Mouse (Mus musculus) spleen, postnatal 14 days (tissue): Measurements from ENCODE around the gene Gm49387.
"Not testable (repeated sequence)": the region's sequence is repeated elsewhere in the genome, so short reads cannot be mapped to it uniquely, and the experiment has no call there.

ENCODE experiments used
- DNase-seq, 2 experiments: peaks; one replicate each; pipeline ENCODE4 v3.0.0; 2021 to 2022; ENCODE audit warnings: low spot score in 2 of 2

The Gm49387 gene

GRCm38 (mm10) chr14:31641506-31642155 lies 953 bp upstream of the Gm49387 start:
- DNase-seq: no peak

GRCm38 (mm10) chr14:31640890-31641505 lies 320 bp upstream of the Gm49387 start, which contains the start of the genes Btd and Hacl1:
Gene Btd (plus strand): TSS chr14:31641028.
Gene Hacl1 (minus strand): TSS chr14:31641286.
- DNase-seq: peak; percentile 68 to 79

GRCm38 (mm10) chr14:31630677-31631076 lies 10.0 kb downstream of the Gm49387 start:
- DNase-seq: no peak

GRCm38 (mm10) chr14:31622748-31623147 lies 17.9 kb downstream of the Gm49387 start:
- DNase-seq: no peak

DNA sequence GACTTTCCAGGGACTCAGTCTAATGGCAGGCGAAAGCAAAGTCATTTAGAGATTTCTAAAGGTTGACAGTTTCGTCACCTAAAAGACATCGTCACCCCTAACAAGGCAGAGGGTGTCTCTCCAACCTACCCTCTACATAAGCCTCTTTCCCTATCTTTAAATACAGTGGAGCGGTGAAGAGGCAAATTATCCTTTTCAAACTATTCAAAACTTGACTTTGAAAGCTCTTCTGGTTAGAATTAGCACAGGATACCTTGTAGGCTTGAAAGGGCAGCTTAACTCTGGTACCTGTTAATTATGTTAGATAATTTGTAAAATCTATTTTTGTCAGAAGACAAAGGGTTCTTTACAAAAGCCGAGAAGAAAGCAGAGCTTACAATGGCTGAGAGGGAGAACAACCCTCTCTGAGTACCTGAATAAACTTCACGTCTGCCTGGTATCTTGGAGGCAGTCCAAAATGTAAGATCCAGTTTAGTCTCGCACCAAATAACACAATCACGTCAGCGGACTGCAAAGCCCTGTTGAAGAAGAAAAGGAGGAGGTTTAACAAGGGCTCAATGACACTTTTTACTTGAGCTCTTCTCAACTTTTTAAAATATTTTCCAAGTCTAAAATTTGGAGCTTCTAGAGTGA lies 20.0 kb downstream of the Gm49387 start:
- DNase-seq: no peak

DNA sequence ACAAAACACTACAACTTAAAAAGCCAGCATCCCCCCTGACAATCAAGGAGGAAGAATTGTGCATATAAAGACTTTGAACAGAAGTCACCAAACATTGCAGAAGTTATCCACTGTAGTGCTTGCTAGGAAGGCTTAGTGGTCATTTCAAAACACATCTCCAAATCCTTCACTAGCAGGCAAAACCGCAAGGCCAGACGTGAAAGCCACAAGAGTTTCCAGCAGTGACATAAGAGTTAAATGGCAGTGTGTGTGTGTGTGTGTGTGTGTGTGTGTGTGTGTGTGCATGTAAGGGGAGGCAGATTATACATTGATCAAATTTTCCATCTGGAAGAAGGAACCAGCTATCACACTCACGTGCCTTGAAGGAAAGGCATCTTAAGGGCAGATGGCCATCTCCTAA lies 22.7 kb downstream of the Gm49387 start:
- no peak for DNase-seq

GRCm38 (mm10) chr14:31617204-31617603 lies 23.5 kb downstream of the Gm49387 start:
- DNase-seq: no peak

DNA sequence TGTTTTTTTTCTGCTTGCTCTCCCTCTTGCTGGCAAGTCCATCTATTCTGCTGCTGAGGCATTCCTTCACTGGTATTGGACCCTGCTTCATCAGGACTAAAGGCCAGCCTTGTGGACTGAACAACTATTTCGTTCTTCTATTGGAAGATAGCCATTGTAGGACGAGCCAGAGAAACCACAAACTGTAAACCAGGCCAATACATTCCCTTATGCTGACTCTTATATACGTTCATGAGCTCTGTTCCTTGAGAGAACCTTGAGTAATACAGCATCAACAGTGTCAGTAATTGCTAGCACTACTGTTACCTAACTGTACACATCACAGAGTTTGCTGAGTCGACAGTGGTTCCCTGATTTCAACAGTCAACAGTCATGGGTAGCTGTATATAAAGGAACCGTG lies 27.0 kb downstream of the Gm49387 start:
- no peak for DNase-seq

- DNase-seq: no peak
These were observed 28.7 kb downstream of the Gm49387 start for GRCm38 (mm10) chr14:31611986-31612385.

GRCm38 (mm10) chr14:31605514-31605913 lies 35.2 kb downstream of the Gm49387 start:
- DNase-seq: no peak

GRCm38 (mm10) chr14:31604916-31605315 lies 35.8 kb downstream of the Gm49387 start:
- no peak for DNase-seq

DNA sequence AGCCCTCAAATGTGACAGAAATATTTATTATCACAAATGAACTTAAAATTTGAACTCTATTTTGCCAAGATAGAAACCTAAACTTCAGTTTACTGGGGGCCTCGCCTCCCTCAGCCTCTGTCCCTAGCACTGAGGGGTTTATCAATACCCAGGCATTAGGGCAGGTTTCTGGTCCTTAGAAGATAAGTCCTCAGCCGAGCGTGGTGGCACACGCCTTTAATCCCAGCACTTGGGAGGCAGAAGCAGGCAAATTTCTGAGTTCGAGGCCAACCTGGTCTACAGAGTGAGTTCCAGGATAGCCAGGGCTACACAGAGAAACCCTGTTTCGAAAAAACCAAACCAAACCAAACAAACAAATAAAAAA lies 38.1 kb downstream of the Gm49387 start:
- DNase-seq: not testable (repeated sequence)

DNA sequence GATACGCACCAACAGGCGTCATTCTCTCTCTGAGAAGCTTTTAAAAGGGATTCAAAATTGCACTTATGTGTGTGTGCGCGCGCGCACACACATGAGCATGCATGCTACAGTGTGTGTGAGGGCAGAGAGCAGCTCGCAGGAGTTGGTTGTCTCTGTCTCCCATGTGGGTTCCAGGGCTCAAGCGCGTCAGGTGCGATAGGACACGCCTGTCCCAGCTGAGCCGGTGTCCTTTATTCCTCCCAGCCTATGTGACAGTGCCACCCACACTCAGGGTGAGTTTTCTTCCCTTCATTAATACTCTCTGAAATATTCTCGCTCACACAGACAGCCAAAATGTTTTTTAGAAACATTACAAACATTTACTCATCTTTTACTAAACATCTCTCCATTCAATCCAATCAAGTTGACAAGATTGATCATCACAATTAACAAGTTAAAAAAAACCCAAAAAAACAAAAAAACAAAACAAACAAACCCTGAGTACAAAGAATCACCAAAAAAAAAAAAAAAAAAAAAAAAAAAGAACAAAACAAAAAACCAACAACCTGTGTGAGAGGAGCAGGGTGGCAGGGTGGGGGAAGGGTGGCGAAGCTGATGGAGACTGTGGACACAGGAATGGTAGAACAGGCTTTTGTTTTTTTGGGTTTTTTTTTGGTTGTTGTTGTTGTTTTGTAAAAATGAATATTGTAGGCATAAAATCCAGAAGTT lies 38.6 kb downstream of the Gm49387 start:
- no peak for DNase-seq

GRCm38 (mm10) chr14:31597446-31597845 lies 43.2 kb downstream of the Gm49387 start:
- DNase-seq: no peak

- DNase-seq: no peak
These were observed 44.3 kb downstream of the Gm49387 start for GRCm38 (mm10) chr14:31596408-31596807.

DNA sequence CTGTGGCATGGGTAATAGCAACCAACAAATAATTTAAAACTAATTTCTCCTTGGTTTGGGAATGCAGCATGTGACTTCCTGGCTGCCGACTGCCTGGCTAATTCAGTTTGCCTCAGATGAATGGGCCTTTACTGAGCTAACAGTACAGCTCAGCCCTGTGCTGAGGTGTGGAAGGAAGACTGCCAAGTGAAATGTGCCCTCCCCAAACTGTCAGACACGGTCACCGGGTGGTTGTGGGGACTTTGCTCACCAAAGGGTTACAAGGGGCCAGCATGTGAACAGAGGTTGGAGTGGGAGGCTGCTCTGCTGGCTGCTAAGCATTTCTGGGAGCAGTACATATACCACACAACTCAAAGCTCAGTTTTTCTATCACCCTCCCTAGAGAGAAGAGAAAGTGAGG lies 46.0 kb downstream of the Gm49387 start:
- DNase-seq: no peak

- no peak for DNase-seq
These were observed 47.6 kb downstream of the Gm49387 start for GRCm38 (mm10) chr14:31593036-31593435.

DNA sequence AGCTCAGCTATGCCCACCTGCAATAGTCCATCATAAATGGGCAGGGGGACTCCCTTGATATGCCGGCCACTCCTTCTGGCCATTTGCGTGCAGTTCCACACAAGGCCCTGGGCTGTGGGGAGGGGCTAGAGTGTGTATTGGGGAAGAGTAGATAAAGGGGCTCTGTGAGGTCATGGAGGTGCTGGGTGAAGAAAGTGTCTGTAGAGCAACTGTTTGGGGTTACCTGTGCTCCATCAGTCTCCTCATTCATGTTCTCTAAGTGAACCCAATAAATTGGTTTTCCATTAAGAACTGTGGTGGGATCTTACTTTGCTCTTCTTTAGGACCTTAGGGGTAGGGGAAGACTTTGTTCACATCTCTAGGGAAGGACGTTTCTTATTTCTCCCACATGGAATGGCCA lies 49.4 kb downstream of the Gm49387 start, which contains the start of gene Colq:
TSS of gene Colq (minus strand) at position 101 of the 400 bp plus-strand sequence.
- no peak for DNase-seq

GRCm38 (mm10) chr14:31586451-31586850 lies 54.2 kb downstream of the Gm49387 start:
- DNase-seq: no peak

DNA sequence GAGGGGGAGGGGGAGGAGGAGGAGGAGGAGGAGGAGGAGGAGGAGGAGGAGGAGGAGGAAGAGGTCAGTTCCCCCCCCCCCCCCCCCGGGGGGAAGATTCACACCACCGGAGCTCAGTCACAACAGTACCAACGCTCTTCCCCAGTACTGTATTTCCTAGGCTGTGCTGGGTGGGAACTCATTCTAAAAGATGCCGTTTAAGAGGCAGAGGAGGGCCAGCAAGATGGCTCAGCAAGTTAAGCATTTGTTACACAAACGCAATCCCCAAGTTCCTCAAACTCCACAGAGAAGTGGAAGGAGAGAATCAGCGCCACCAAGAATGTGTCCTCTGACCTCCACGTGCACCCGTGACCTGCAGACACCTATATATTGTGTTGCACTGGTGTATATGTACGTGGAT lies 57.6 kb downstream of the Gm49387 start:
- DNase-seq: no peak

GRCm38 (mm10) chr14:31577966-31578735 lies 62.5 kb downstream of the Gm49387 start:
- no peak for DNase-seq
